Mouse (Mus musculus) myocyte (in vitro differentiated cells): ENCODE measurements around the gene Ankrd33b. TPM values are rescaled to one million over a fixed set of nuclear protein-coding genes. Genes with fewer than 3 reads are reported as not detected.
A peak's percentile ranks its signal among the peaks of the same experiment; 100 is the strongest.

Experiments
- H3K27me3 ChIP-seq: one replicate; pipeline ENCODE4 v1.6.1; 2011; ENCODE audit not compliant: control insufficient read depth, insufficient read depth, insufficient read length
- H3K36me3 ChIP-seq: one replicate; pipeline ENCODE4 v1.6.1; 2011; ENCODE audit not compliant: control insufficient read depth, insufficient read depth
- H3K4me2 ChIP-seq: one replicate; pipeline ENCODE4 v1.6.1; 2011; ENCODE audit warnings: low read depth, control low read depth
- H3K4me3 ChIP-seq: one replicate; pipeline ENCODE4 v1.5.1; 2011; ENCODE audit warnings: mild to moderate bottlenecking, control low read depth, moderate library complexity
- H3K79me2 ChIP-seq: one replicate; pipeline ENCODE4 v1.6.1; 2011; ENCODE audit not compliant: control insufficient read depth, insufficient read depth
- H3ac ChIP-seq: one replicate; pipeline ENCODE4 v1.6.1; 2011; ENCODE audit not compliant: control insufficient read depth, insufficient read length
- CEBPB ChIP-seq: IDR thresholded peaks from 2 replicates; pipeline ENCODE4 v1.6.1; 2011; ENCODE audit warnings: mild to moderate bottlenecking, moderate library complexity; ENCODE audit not compliant: poor library complexity, insufficient read depth, severe bottlenecking
- E2F4 ChIP-seq: IDR thresholded peaks from one replicate; pipeline ENCODE4 v1.6.1; 2011; ENCODE audit warnings: mild to moderate bottlenecking, control low read depth, moderate library complexity; ENCODE audit not compliant: insufficient read depth
- MAX ChIP-seq: IDR thresholded peaks from one replicate; pipeline ENCODE4 v1.6.1; 2011; ENCODE audit warnings: low read depth, mild to moderate bottlenecking, control low read depth
- MYOD1 ChIP-seq, 3 experiments: IDR thresholded peaks; one replicate each; pipeline ENCODE4 v1.6.1; 2011; ENCODE audit warnings: control low read depth in 2 of 3, low read depth in 2 of 3, mild to moderate bottlenecking in 2 of 3, moderate library complexity in 1 of 3; ENCODE audit not compliant: insufficient read length in 2 of 3, control insufficient read depth in 1 of 3
- MYOG ChIP-seq, 3 experiments: IDR thresholded peaks; one replicate each; pipeline ENCODE4 v1.6.1; 2011; ENCODE audit warnings: control low read depth in 2 of 3, low read depth in 2 of 3, mild to moderate bottlenecking in 2 of 3; ENCODE audit not compliant: insufficient read length in 2 of 3, control insufficient read depth in 1 of 3, insufficient read depth in 1 of 3
- POLR2A ChIP-seq: IDR thresholded peaks from one replicate; pipeline ENCODE4 v1.6.1; 2011; ENCODE audit warnings: low read depth, mild to moderate bottlenecking, control low read depth, moderate library complexity; ENCODE audit not compliant: insufficient read length
- POLR2AphosphoS2 ChIP-seq: IDR thresholded peaks from one replicate; pipeline ENCODE4 v1.6.1; 2011; ENCODE audit warnings: low read depth, control low read depth; ENCODE audit not compliant: insufficient read length
- REST ChIP-seq: IDR thresholded peaks from one replicate; pipeline ENCODE4 v1.6.1; 2011; ENCODE audit warnings: mild to moderate bottlenecking, control low read depth, moderate library complexity; ENCODE audit not compliant: insufficient read depth, insufficient read length
- SRF ChIP-seq: IDR thresholded peaks from one replicate; pipeline ENCODE4 v1.6.1; 2011; ENCODE audit warnings: low read depth; ENCODE audit not compliant: control insufficient read depth, insufficient read length
- TCF12 ChIP-seq: IDR thresholded peaks from one replicate; pipeline ENCODE4 v1.6.1; 2011; ENCODE audit warnings: mild to moderate bottlenecking, control low read depth; ENCODE audit not compliant: poor library complexity, insufficient read depth, severe bottlenecking
- TCF3 ChIP-seq: IDR thresholded peaks from one replicate; pipeline ENCODE4 v1.6.1; 2011; ENCODE audit warnings: low read depth, control low read depth; ENCODE audit not compliant: insufficient read length
- USF1 ChIP-seq: IDR thresholded peaks from one replicate; pipeline ENCODE4 v1.6.1; 2011; ENCODE audit warnings: low read depth, mild to moderate bottlenecking, control low read depth, moderate library complexity
- polyA plus RNA-seq: library from polyadenylated mRNA; unstranded; fragments of >200 nt; fragmentation: generic; extraction: Trizol; gene quantifications from one replicate; pipeline ENCODE4 v1.2.1, GENCODE M21; 2012; ENCODE audit warnings: missing spikeins

Gene Ankrd33b
- polyA plus RNA-seq, 1 experiment, result 5.7 TPM

DNA sequence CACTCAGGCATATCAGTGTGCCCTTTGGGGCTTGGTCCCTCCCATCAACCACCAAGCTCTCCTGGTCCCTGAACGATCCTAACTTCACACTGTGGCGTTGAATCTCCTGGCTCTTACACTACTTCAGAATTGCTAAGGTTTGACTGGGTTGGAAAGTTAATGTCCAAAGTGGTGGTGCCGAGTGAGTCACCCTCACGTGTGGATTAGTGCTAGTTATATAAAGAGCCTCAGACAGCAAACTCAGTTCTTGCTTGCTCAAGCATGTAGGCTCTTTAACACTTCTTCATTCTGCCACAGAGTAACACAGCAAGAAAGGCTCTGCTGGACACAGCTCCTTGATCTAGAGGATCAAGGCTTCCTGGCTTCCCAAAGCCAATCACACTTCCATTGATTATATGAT, 35.8 kb downstream of the Ankrd33b start:
- peak; percentile 70 for TF ChIP-seq USF1
- TF ChIP-seq REST, result no peak
- Histone ChIP-seq H3K27me3 (no peaks in the 10 kb centered on the region), H3ac (no peak overlapping the region)

DNA sequence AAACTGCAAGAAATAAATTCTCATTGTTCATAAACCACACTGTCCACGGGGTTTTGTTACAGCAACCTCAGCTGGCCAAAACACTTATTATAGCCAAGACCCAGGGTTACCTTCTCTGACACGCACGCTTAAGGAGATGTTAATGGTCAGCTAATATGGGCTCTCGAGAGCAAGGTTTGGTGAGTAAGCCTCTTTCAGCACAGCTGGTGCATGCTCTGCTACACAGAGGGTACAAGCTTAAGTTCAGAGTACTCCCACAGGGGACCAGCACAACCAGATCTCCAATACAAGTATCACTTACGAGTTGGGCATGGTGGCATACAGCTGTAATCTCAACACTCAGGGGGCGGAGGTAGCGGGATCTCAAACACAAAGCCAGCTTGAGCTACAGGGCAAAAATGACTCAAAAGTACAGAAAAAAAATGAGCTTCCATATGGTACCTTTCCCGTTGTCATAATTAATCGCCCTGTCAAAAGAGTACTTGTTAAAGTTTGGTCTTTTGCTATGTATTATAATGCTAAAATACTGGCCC, 39.4 kb downstream of the Ankrd33b start:
- no peak overlapping the region for H3K4me3 ChIP-seq
- H3K27me3 ChIP-seq, result no peaks in the 10 kb centered on the region
- TF ChIP-seq MYOG (IDR thresholded peaks at IDR 0.05; ENCODE audit: control insufficient read depth in 1 of 3, insufficient read depth in 1 of 3, insufficient read length in 2 of 3, low read depth in 2 of 3), result peak in 1 of 3 experiments; percentile 31
- no peak for TF ChIP-seq POLR2A
- TF ChIP-seq MYOD1 (IDR thresholded peaks at IDR 0.05; ENCODE audit: control insufficient read depth in 1 of 3, insufficient read length in 2 of 3, low read depth in 2 of 3), result peak in 2 of 3 experiments; percentile 55 to 65
- no peak for TF ChIP-seq CEBPB
- peaks cover 9% of the 10 kb centered on the region for H3K36me3 ChIP-seq
- H3K79me2 ChIP-seq, result peaks cover 11% of the 10 kb centered on the region
- peak overlapping the region; percentile 26 for H3K4me2 ChIP-seq
- H3ac ChIP-seq, result no peak overlapping the region

More for the DNA sequence above, 35.8 kb downstream of the Ankrd33b start:
- Histone ChIP-seq H3K79me2 (peaks cover 27% of the 10 kb centered on the region), H3K4me3 (no peak overlapping the region), H3K36me3 (no peaks in the 10 kb centered on the region), H3K4me2 (no peak overlapping the region)

DNA sequence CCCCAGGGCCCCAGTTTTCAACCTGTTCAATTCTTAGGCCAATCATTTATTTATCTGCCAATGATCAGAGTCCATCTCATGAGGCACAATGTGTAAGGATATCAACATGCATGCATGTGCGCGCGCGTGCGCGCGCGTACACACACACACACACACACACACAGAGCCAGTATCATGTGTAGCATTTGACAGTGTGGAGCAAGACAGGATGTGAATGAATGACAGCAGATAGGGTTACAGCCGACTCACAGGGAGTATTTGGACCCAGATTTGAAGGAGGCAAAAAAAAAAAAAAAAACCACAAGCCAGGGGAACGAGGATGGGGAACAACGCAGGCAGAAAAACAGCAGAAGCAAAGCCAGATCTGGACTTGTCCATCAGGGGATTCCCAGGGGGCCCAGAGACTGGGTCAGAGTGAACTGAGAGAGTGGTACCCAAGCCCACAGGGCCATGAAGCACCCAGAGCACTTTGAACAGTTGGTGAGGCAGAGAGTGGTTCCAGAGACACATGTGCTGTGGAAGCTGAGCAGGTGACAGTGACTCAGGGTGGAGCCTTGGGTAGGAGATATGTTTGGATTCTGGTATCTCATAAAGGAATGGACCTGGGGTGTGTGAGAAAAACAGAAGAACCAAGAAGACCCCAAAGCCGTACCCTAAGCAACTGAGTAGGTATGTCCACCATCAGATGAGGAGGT, 41.7 kb downstream of the Ankrd33b start:
- Histone ChIP-seq H3ac (no peak overlapping the region), H3K27me3 (no peaks in the 10 kb centered on the region), H3K36me3 (peaks cover 9% of the 10 kb centered on the region), H3K4me2 (no peak overlapping the region), H3K79me2 (no peaks in the 10 kb centered on the region), H3K4me3 (no peak overlapping the region)
- TF ChIP-seq MYOD1 (IDR thresholded peaks at IDR 0.05; ENCODE audit: control insufficient read depth in 1 of 3, insufficient read length in 2 of 3, low read depth in 2 of 3), result peak in 2 of 3 experiments; percentile 58 to 80
- peak in 1 of 3 experiments; percentile 85 for TF ChIP-seq MYOG (IDR thresholded peaks at IDR 0.05; ENCODE audit: control insufficient read depth in 1 of 3, insufficient read depth in 1 of 3, insufficient read length in 2 of 3, low read depth in 2 of 3)
- no peak for TF ChIP-seq REST

DNA sequence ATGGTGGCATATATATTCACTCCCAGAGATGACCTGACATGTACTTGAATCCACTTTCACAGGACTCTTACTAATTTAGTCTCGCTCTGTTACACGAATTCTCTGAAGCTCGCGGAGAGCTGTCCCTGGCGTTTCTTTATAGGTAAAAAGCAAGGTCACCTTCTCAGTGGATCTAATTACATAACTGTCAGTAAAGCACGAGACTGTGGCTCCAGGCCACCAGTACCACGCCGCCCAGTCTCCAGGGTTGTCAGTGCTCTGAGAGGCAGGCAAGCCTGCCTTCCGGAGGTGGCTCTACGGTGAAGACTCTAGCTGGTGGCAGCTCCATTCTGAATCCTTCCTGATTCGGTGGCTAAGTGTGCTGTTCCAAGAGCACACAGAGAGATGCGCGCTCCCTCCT, 43.0 kb downstream of the Ankrd33b start:
- H3K27me3 ChIP-seq, result no peaks in the 10 kb centered on the region
- no peak overlapping the region for H3K4me3 ChIP-seq
- H3K79me2 ChIP-seq, result no peaks in the 10 kb centered on the region
- TF ChIP-seq MYOG (IDR thresholded peaks at IDR 0.05; ENCODE audit: control insufficient read depth in 1 of 3, insufficient read depth in 1 of 3, insufficient read length in 2 of 3, low read depth in 2 of 3) (no peak), CEBPB (no peak), TCF12 (no peak), POLR2AphosphoS2 (no peak), MAX (no peak), SRF (no peak), MYOD1 (IDR thresholded peaks at IDR 0.05; ENCODE audit: control insufficient read depth in 1 of 3, insufficient read length in 2 of 3, low read depth in 2 of 3) (no peak), TCF3 (no peak), POLR2A (no peak), USF1 (no peak), E2F4 (no peak), REST (no peak)
- no peak overlapping the region for H3ac ChIP-seq
- peaks cover 9% of the 10 kb centered on the region for H3K36me3 ChIP-seq
- H3K4me2 ChIP-seq, result no peak overlapping the region

DNA sequence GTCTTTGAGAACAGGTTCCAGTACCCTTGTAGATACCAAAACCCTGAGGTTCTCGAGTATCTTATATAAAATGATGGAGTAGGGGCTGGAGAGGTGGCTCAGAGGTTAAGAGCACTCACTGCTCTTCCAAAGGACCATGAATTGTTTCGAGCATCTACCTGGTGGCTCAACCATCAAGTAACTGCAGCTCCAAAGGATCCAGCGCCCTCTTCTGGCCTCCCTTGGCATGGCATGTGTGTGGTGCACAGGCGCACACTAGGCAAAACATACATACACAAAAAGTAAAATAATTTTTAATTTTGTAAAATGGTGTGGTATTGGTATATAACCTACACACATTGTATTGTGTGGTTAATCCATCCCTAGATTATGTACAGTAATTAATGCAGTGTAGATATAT, 43.8 kb downstream of the Ankrd33b start:
- TF ChIP-seq USF1 (no peak), TCF3 (no peak), REST (no peak), E2F4 (no peak), CEBPB (no peak), MAX (no peak), POLR2A (no peak), SRF (no peak), TCF12 (no peak), MYOD1 (IDR thresholded peaks at IDR 0.05; ENCODE audit: control insufficient read depth in 1 of 3, insufficient read length in 2 of 3, low read depth in 2 of 3) (no peak), POLR2AphosphoS2 (no peak), MYOG (IDR thresholded peaks at IDR 0.05; ENCODE audit: control insufficient read depth in 1 of 3, insufficient read depth in 1 of 3, insufficient read length in 2 of 3, low read depth in 2 of 3) (no peak)
- no peaks in the 10 kb centered on the region for H3K79me2 ChIP-seq

More for the DNA sequence above, 43.8 kb downstream of the Ankrd33b start:
- Histone ChIP-seq H3K4me3 (no peak overlapping the region), H3ac (no peak overlapping the region), H3K4me2 (no peak overlapping the region), H3K27me3 (no peaks in the 10 kb centered on the region), H3K36me3 (peaks cover 9% of the 10 kb centered on the region)
